Mouse (Mus musculus): ENCODE results near the gene Sema5b. TPM values are rescaled to one million over a fixed set of nuclear protein-coding genes. Genes with fewer than 3 reads are reported as not detected.

The Sema5b gene
- polyA plus RNA-seq, 1 experiment, result 0.28 TPM

- no peaks in the 10 kb centered on the region for H3K4me1 ChIP-seq (ENCODE audit: control insufficient read depth, insufficient read depth, insufficient read length)
- 28% methylated on average over 5 of the region's 5 CpGs for WGBS
- DNase-seq (ENCODE audit: low read depth in 1 of 2, low spot score in 2 of 2), result no peak
- no peak overlapping the region for H3K27ac ChIP-seq (ENCODE audit: insufficient read depth, low read length)
- H3K36me3 ChIP-seq (ENCODE audit: control insufficient read depth, insufficient read depth, low read length), result no peaks in the 10 kb centered on the region
- peaks cover 2% of the 10 kb centered on the region; the same call in 1 of the 2 replicates for H3K27me3 ChIP-seq (ENCODE audit: control insufficient read depth, insufficient read depth, low read length)
- TF ChIP-seq CTCF (IDR thresholded peaks at IDR 0.05; ENCODE audit: extremely low read depth, insufficient read depth, insufficient read length, insufficient replicate concordance), result no peak
- TF ChIP-seq POLR2A (IDR thresholded peaks at IDR 0.05; ENCODE audit: low read depth, low read length), result no peak
- H3K4me3 ChIP-seq (ENCODE audit: extremely low read depth, insufficient read depth, insufficient read length), result no peak overlapping the region
These were observed 51.5 kb downstream of the Sema5b start for GRCm38 (mm10) chr16:35592274-35593065.

GRCm38 (mm10) chr16:35593474-35593873 lies 52.5 kb downstream of the Sema5b start:
- H3K4me3 ChIP-seq (ENCODE audit: extremely low read depth, insufficient read depth, insufficient read length), result no peak overlapping the region
- no peaks in the 10 kb centered on the region for H3K4me1 ChIP-seq (ENCODE audit: control insufficient read depth, insufficient read depth, insufficient read length)
- DNase-seq (ENCODE audit: low read depth in 1 of 2, low spot score in 2 of 2), result no peak
- no peaks in the 10 kb centered on the region for H3K36me3 ChIP-seq (ENCODE audit: control insufficient read depth, insufficient read depth, low read length)
- no peaks in the 10 kb centered on the region for H3K27me3 ChIP-seq (ENCODE audit: control insufficient read depth, insufficient read depth, low read length)
- no peak for TF ChIP-seq CTCF (IDR thresholded peaks at IDR 0.05; ENCODE audit: extremely low read depth, insufficient read depth, insufficient read length, insufficient replicate concordance)
- no peak for TF ChIP-seq POLR2A (IDR thresholded peaks at IDR 0.05; ENCODE audit: low read depth, low read length)
- H3K27ac ChIP-seq (ENCODE audit: insufficient read depth, low read length), result no peak overlapping the region
- 95% methylated on average over 5 of the region's 5 CpGs for WGBS

GRCm38 (mm10) chr16:35596241-35596640 lies 55.3 kb downstream of the Sema5b start:
- Histone ChIP-seq H3K4me1 (ENCODE audit: control insufficient read depth, insufficient read depth, insufficient read length) (no peaks in the 10 kb centered on the region), H3K27ac (ENCODE audit: insufficient read depth, low read length) (no peak overlapping the region), H3K36me3 (ENCODE audit: control insufficient read depth, insufficient read depth, low read length) (no peaks in the 10 kb centered on the region), H3K4me3 (ENCODE audit: extremely low read depth, insufficient read depth, insufficient read length) (no peak overlapping the region), H3K27me3 (ENCODE audit: control insufficient read depth, insufficient read depth, low read length) (no peaks in the 10 kb centered on the region)
- 61% methylated on average over 6 of the region's 6 CpGs for WGBS
- DNase-seq (ENCODE audit: low read depth in 1 of 2, low spot score in 2 of 2), result no peak
- TF ChIP-seq CTCF (IDR thresholded peaks at IDR 0.05; ENCODE audit: extremely low read depth, insufficient read depth, insufficient read length, insufficient replicate concordance) (no peak), POLR2A (IDR thresholded peaks at IDR 0.05; ENCODE audit: low read depth, low read length) (no peak)

- Histone ChIP-seq H3K27me3 (ENCODE audit: control insufficient read depth, insufficient read depth, low read length) (no peaks in the 10 kb centered on the region), H3K36me3 (ENCODE audit: control insufficient read depth, insufficient read depth, low read length) (no peaks in the 10 kb centered on the region), H3K4me3 (ENCODE audit: extremely low read depth, insufficient read depth, insufficient read length) (no peak overlapping the region), H3K4me1 (ENCODE audit: control insufficient read depth, insufficient read depth, insufficient read length) (no peaks in the 10 kb centered on the region), H3K27ac (ENCODE audit: insufficient read depth, low read length) (no peak overlapping the region)
- no peak for DNase-seq (ENCODE audit: low read depth in 1 of 2, low spot score in 2 of 2)
- 65% methylated on average over 8 of the region's 8 CpGs for WGBS
- TF ChIP-seq POLR2A (IDR thresholded peaks at IDR 0.05; ENCODE audit: low read depth, low read length) (no peak), CTCF (IDR thresholded peaks at IDR 0.05; ENCODE audit: extremely low read depth, insufficient read depth, insufficient read length, insufficient replicate concordance) (no peak)
These were observed 55.9 kb downstream of the Sema5b start for GRCm38 (mm10) chr16:35596661-35597350.

- 37% methylated on average over 6 of the region's 6 CpGs for WGBS
- no peaks in the 10 kb centered on the region for H3K4me1 ChIP-seq (ENCODE audit: control insufficient read depth, insufficient read depth, insufficient read length)
- TF ChIP-seq POLR2A (IDR thresholded peaks at IDR 0.05; ENCODE audit: low read depth, low read length), result no peak
- H3K36me3 ChIP-seq (ENCODE audit: control insufficient read depth, insufficient read depth, low read length), result no peaks in the 10 kb centered on the region
- H3K27me3 ChIP-seq (ENCODE audit: control insufficient read depth, insufficient read depth, low read length), result no peaks in the 10 kb centered on the region
- H3K27ac ChIP-seq (ENCODE audit: insufficient read depth, low read length), result no peak overlapping the region
- H3K4me3 ChIP-seq (ENCODE audit: extremely low read depth, insufficient read depth, insufficient read length), result no peak overlapping the region
- DNase-seq (ENCODE audit: low read depth in 1 of 2, low spot score in 2 of 2), result no peak
These were observed 57.0 kb downstream of the Sema5b start for GRCm38 (mm10) chr16:35597991-35598390.

GRCm38 (mm10) chr16:35598802-35599201 lies 57.9 kb downstream of the Sema5b start:
- H3K4me1 ChIP-seq (ENCODE audit: control insufficient read depth, insufficient read depth, insufficient read length), result no peaks in the 10 kb centered on the region
- H3K36me3 ChIP-seq (ENCODE audit: control insufficient read depth, insufficient read depth, low read length), result no peaks in the 10 kb centered on the region
- DNase-seq (ENCODE audit: low read depth in 1 of 2, low spot score in 2 of 2), result no peak
- 73% methylated on average over 5 of the region's 5 CpGs for WGBS
- TF ChIP-seq POLR2A (IDR thresholded peaks at IDR 0.05; ENCODE audit: low read depth, low read length) (no peak), CTCF (IDR thresholded peaks at IDR 0.05; ENCODE audit: extremely low read depth, insufficient read depth, insufficient read length, insufficient replicate concordance) (no peak)
- no peaks in the 10 kb centered on the region for H3K27me3 ChIP-seq (ENCODE audit: control insufficient read depth, insufficient read depth, low read length)
- no peak overlapping the region for H3K4me3 ChIP-seq (ENCODE audit: extremely low read depth, insufficient read depth, insufficient read length)
- H3K27ac ChIP-seq (ENCODE audit: insufficient read depth, low read length), result no peak overlapping the region

GRCm38 (mm10) chr16:35600282-35600681 lies 59.3 kb downstream of the Sema5b start:
- whole genome bisulfite sequencing, result 83% methylated on average over 5 of the region's 5 CpGs

More at GRCm38 (mm10) chr16:35600282-35600681, 59.3 kb downstream of the Sema5b start:
- no peaks in the 10 kb centered on the region for H3K4me1 ChIP-seq (ENCODE audit: control insufficient read depth, insufficient read depth, insufficient read length)
- no peaks in the 10 kb centered on the region for H3K27me3 ChIP-seq (ENCODE audit: control insufficient read depth, insufficient read depth, low read length)
- H3K27ac ChIP-seq (ENCODE audit: insufficient read depth, low read length), result no peak overlapping the region
- H3K4me3 ChIP-seq (ENCODE audit: extremely low read depth, insufficient read depth, insufficient read length), result no peak overlapping the region
- no peaks in the 10 kb centered on the region for H3K36me3 ChIP-seq (ENCODE audit: control insufficient read depth, insufficient read depth, low read length)
- no peak for DNase-seq (ENCODE audit: low read depth in 1 of 2, low spot score in 2 of 2)
- TF ChIP-seq CTCF (IDR thresholded peaks at IDR 0.05; ENCODE audit: extremely low read depth, insufficient read depth, insufficient read length, insufficient replicate concordance), result no peak
- TF ChIP-seq POLR2A (IDR thresholded peaks at IDR 0.05; ENCODE audit: low read depth, low read length), result no peak

Measured in spleen, adult 2 months (tissue).